Mouse (Mus musculus): ENCODE measurements around the gene Gatad2b.
"Not testable (repeated sequence)": the region's sequence is repeated elsewhere in the genome, so short reads cannot be mapped to it uniquely, and the experiment has no call there.

Gatad2b gene

GRCm38 (mm10) chr3:90313367-90313766, 20.4 kb downstream of the Gatad2b start:
- no peak for DNase-seq (ENCODE audit: low spot score in 2 of 2)

GRCm38 (mm10) chr3:90314241-90314640, 21.3 kb downstream of the Gatad2b start:
- no peak for DNase-seq (ENCODE audit: low spot score in 2 of 2)

GRCm38 (mm10) chr3:90322289-90322688, 29.3 kb downstream of the Gatad2b start:
- no peak for DNase-seq (ENCODE audit: low spot score in 2 of 2)

- DNase-seq (ENCODE audit: low spot score in 2 of 2): peak; percentile 27 to 77
These were observed 30.1 kb downstream of the Gatad2b start for GRCm38 (mm10) chr3:90323119-90323518.

- DNase-seq (ENCODE audit: low spot score in 2 of 2): no peak
These were observed 39.5 kb downstream of the Gatad2b start for GRCm38 (mm10) chr3:90332485-90332884.

- no peak for DNase-seq (ENCODE audit: low spot score in 2 of 2)
These were observed 42.5 kb downstream of the Gatad2b start for GRCm38 (mm10) chr3:90335517-90335916.

- no peak for DNase-seq (ENCODE audit: low spot score in 2 of 2)
These were observed 45.2 kb downstream of the Gatad2b start for GRCm38 (mm10) chr3:90338190-90338589.

- no peak for DNase-seq (ENCODE audit: low spot score in 2 of 2)
These were observed 47.2 kb downstream of the Gatad2b start for GRCm38 (mm10) chr3:90340177-90340576.

GRCm38 (mm10) chr3:90342853-90343252, 49.9 kb downstream of the Gatad2b start:
- DNase-seq (ENCODE audit: low spot score in 2 of 2): not testable (repeated sequence)

GRCm38 (mm10) chr3:90347847-90348246, 54.9 kb downstream of the Gatad2b start:
- no peak for DNase-seq (ENCODE audit: low spot score in 2 of 2)

- no peak for DNase-seq (ENCODE audit: low spot score in 2 of 2)
These were observed 65.0 kb downstream of the Gatad2b start for GRCm38 (mm10) chr3:90357959-90358358.

GRCm38 (mm10) chr3:90359230-90359629, 66.3 kb downstream of the Gatad2b start:
- no peak for DNase-seq (ENCODE audit: low spot score in 2 of 2)

- DNase-seq (ENCODE audit: low spot score in 2 of 2): no peak
These were observed 68.5 kb downstream of the Gatad2b start for GRCm38 (mm10) chr3:90361476-90361875.

GRCm38 (mm10) chr3:90362346-90362745, 69.4 kb downstream of the Gatad2b start:
- no peak for DNase-seq (ENCODE audit: low spot score in 2 of 2)

- DNase-seq (ENCODE audit: low spot score in 2 of 2): no peak
These were observed 74.1 kb downstream of the Gatad2b start for GRCm38 (mm10) chr3:90367001-90367632.

- no peak for DNase-seq (ENCODE audit: low spot score in 2 of 2)
These were observed 76.1 kb downstream of the Gatad2b start for GRCm38 (mm10) chr3:90369041-90369440.

- DNase-seq (ENCODE audit: low spot score in 2 of 2): no peak
These were observed 78.9 kb downstream of the Gatad2b start for GRCm38 (mm10) chr3:90371857-90372256.

- DNase-seq (ENCODE audit: low spot score in 2 of 2): no peak
These were observed 79.8 kb downstream of the Gatad2b start for GRCm38 (mm10) chr3:90372817-90373216.

GRCm38 (mm10) chr3:90373432-90374028, 80.6 kb downstream of the Gatad2b start:
- DNase-seq (ENCODE audit: low spot score in 2 of 2): peak; percentile 51 to 76

GRCm38 (mm10) chr3:90374368-90374767, 81.4 kb downstream of the Gatad2b start:
- no peak for DNase-seq (ENCODE audit: low spot score in 2 of 2)

GRCm38 (mm10) chr3:90375562-90376246, 82.7 kb downstream of the Gatad2b start:
- no peak for DNase-seq (ENCODE audit: low spot score in 2 of 2)

GRCm38 (mm10) chr3:90376247-90376585, 83.2 kb downstream of the Gatad2b start:
- DNase-seq (ENCODE audit: low spot score in 2 of 2): no peak

GRCm38 (mm10) chr3:90378496-90378895, 85.5 kb downstream of the Gatad2b start:
- no peak for DNase-seq (ENCODE audit: low spot score in 2 of 2)
